Mouse (Mus musculus) spleen, adult 2 months (tissue): ENCODE data around the gene Brip1.

Source experiments
- CTCF ChIP-seq: fragments of 200-500 bp; IDR thresholded peaks from 2 replicates; pipeline ENCODE4 v1.5.1; 2011; ENCODE audit warnings: mild to moderate bottlenecking, inconsistent platforms; ENCODE audit not compliant: insufficient read depth, insufficient read length, insufficient replicate concordance; ENCODE audit errors: extremely low read depth
- POLR2A ChIP-seq: fragments of 200-500 bp; IDR thresholded peaks from 2 replicates; pipeline ENCODE4 v1.6.1; 2011; ENCODE audit warnings: low read depth, low read length, inconsistent platforms

GRCm38 (mm10) chr11:86199733-86200132 lies 1.3 kb downstream of the Brip1 start:
- TF ChIP-seq CTCF (no peak), POLR2A (no peak)
